Mouse (Mus musculus): ENCODE data around the gene Cntnap1. TPM values are rescaled to one million over a fixed set of nuclear protein-coding genes. Genes with fewer than 3 reads are reported as not detected.

Gene Cntnap1
- polyA plus RNA-seq, 1 experiment: 0.44 TPM

DNA sequence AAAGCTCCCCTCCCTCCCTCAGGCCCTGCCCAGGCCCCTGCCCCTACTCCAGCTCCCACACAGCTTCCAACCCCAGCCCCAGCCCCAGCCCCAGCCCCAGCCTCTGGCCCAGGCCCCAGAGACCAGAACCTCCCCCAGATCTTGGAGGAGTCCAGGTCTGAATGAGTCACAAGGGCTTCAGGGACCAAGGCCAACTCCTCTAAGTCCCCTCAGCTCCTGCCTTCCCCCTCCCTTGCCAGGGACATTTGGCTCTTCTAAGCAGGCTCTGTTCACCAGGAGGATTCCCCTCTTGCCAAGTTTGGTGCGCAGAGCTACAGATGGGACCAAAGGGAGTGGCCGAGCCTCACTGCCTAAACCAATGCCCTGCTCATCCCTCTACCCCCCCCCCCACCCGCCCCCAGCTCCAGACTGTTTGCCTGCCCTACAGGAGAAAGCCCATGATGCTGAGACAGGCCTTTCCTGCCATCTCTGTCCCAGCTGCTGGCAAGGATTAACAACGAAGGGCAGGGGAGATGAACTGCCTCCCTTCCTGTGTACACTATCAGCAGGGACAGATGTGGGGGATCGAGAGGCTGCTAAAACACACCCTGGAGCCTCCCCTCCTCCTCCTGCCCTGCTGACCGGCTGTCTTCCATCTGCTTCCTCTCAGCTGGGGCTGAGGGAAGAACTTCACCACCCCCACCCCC is 19.3 kb downstream of the Cntnap1 start:
- Histone ChIP-seq H3K4me3 (ENCODE audit: control insufficient read depth, low read depth, low read length) (no peak overlapping the region), H3K36me3 (ENCODE audit: control insufficient read depth, insufficient read depth, low read length) (no peaks in the 10 kb centered on the region), H3K4me1 (ENCODE audit: control insufficient read depth, insufficient read depth, low read length) (no peaks in the 10 kb centered on the region), H3K27me3 (ENCODE audit: control insufficient read depth, insufficient read depth, low read length) (no peaks in the 10 kb centered on the region), H3K27ac (ENCODE audit: control insufficient read depth, insufficient read depth, low read depth, low read length) (peak overlapping the region; percentile 52; the same call in 1 of the 2 replicates)
- no peak for TF ChIP-seq POLR2A (IDR thresholded peaks at IDR 0.05; ENCODE audit: control insufficient read depth, low read depth, low read length)
- TF ChIP-seq CTCF (IDR thresholded peaks at IDR 0.05; ENCODE audit: control insufficient read depth, insufficient read depth, insufficient replicate concordance, low read depth, low read length): no peak

GRCm38 (mm10) chr11:101190181-101190912 is 20.0 kb downstream of the Cntnap1 start:
- H3K27me3 ChIP-seq (ENCODE audit: control insufficient read depth, insufficient read depth, low read length): no peaks in the 10 kb centered on the region
- TF ChIP-seq CTCF (IDR thresholded peaks at IDR 0.05; ENCODE audit: control insufficient read depth, insufficient read depth, insufficient replicate concordance, low read depth, low read length) (no peak), POLR2A (IDR thresholded peaks at IDR 0.05; ENCODE audit: control insufficient read depth, low read depth, low read length) (no peak)
- no peaks in the 10 kb centered on the region for H3K4me1 ChIP-seq (ENCODE audit: control insufficient read depth, insufficient read depth, low read length)
- peak overlapping the region; percentile 66 for H3K27ac ChIP-seq (ENCODE audit: control insufficient read depth, insufficient read depth, low read depth, low read length)
- no peaks in the 10 kb centered on the region for H3K36me3 ChIP-seq (ENCODE audit: control insufficient read depth, insufficient read depth, low read length)
- H3K4me3 ChIP-seq (ENCODE audit: control insufficient read depth, low read depth, low read length): no peak overlapping the region

- Histone ChIP-seq H3K27me3 (ENCODE audit: control insufficient read depth, insufficient read depth, low read length) (no peaks in the 10 kb centered on the region), H3K27ac (ENCODE audit: control insufficient read depth, insufficient read depth, low read depth, low read length) (peak overlapping the region; percentile 23; the same call in 1 of the 2 replicates), H3K36me3 (ENCODE audit: control insufficient read depth, insufficient read depth, low read length) (no peaks in the 10 kb centered on the region), H3K4me1 (ENCODE audit: control insufficient read depth, insufficient read depth, low read length) (no peaks in the 10 kb centered on the region), H3K4me3 (ENCODE audit: control insufficient read depth, low read depth, low read length) (no peak overlapping the region)
- no peak for TF ChIP-seq POLR2A (IDR thresholded peaks at IDR 0.05; ENCODE audit: control insufficient read depth, low read depth, low read length)
- no peak for TF ChIP-seq CTCF (IDR thresholded peaks at IDR 0.05; ENCODE audit: control insufficient read depth, insufficient read depth, insufficient replicate concordance, low read depth, low read length)
These were observed 20.9 kb downstream of the Cntnap1 start for GRCm38 (mm10) chr11:101190913-101191907.

DNA sequence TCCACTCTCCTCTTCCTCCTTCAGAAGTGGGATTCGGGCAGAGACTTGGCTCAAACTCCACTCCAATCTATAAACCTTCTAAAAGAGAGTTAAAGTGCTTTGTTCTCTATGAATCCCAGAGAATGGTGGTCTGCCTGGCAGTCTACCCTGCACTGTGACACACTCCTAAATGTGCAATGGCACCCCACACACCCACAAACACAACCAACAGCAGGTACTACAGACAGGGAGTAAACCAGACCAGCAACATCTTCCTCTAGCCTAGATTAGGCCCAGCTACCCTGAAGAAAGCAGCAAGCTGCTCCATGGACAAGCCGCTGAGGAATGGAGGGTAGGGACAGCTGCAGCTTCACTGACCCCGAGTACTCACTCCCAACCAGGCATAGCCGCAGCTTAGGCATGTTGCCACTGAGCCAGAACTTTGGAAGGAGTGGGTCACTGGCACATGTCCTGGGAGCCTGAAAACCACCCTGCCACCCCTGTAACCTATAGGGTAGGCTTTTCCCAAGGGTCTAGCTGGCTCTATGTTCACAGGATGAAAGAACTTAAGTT is 21.7 kb downstream of the Cntnap1 start:
- H3K27ac ChIP-seq (ENCODE audit: control insufficient read depth, insufficient read depth, low read depth, low read length): no peak overlapping the region
- TF ChIP-seq POLR2A (IDR thresholded peaks at IDR 0.05; ENCODE audit: control insufficient read depth, low read depth, low read length) (no peak), CTCF (IDR thresholded peaks at IDR 0.05; ENCODE audit: control insufficient read depth, insufficient read depth, insufficient replicate concordance, low read depth, low read length) (no peak)
- H3K4me1 ChIP-seq (ENCODE audit: control insufficient read depth, insufficient read depth, low read length): no peaks in the 10 kb centered on the region
- no peaks in the 10 kb centered on the region for H3K36me3 ChIP-seq (ENCODE audit: control insufficient read depth, insufficient read depth, low read length)
- H3K4me3 ChIP-seq (ENCODE audit: control insufficient read depth, low read depth, low read length): no peak overlapping the region
- no peaks in the 10 kb centered on the region for H3K27me3 ChIP-seq (ENCODE audit: control insufficient read depth, insufficient read depth, low read length)

- H3K27ac ChIP-seq (ENCODE audit: control insufficient read depth, insufficient read depth, low read depth, low read length): no peak overlapping the region
- H3K4me3 ChIP-seq (ENCODE audit: control insufficient read depth, low read depth, low read length): no peak overlapping the region
- no peaks in the 10 kb centered on the region for H3K4me1 ChIP-seq (ENCODE audit: control insufficient read depth, insufficient read depth, low read length)
- TF ChIP-seq CTCF (IDR thresholded peaks at IDR 0.05; ENCODE audit: control insufficient read depth, insufficient read depth, insufficient replicate concordance, low read depth, low read length) (no peak), POLR2A (IDR thresholded peaks at IDR 0.05; ENCODE audit: control insufficient read depth, low read depth, low read length) (no peak)
- no peaks in the 10 kb centered on the region for H3K36me3 ChIP-seq (ENCODE audit: control insufficient read depth, insufficient read depth, low read length)
- no peaks in the 10 kb centered on the region for H3K27me3 ChIP-seq (ENCODE audit: control insufficient read depth, insufficient read depth, low read length)
These were observed 22.3 kb downstream of the Cntnap1 start for GRCm38 (mm10) chr11:101192646-101193045.

DNA sequence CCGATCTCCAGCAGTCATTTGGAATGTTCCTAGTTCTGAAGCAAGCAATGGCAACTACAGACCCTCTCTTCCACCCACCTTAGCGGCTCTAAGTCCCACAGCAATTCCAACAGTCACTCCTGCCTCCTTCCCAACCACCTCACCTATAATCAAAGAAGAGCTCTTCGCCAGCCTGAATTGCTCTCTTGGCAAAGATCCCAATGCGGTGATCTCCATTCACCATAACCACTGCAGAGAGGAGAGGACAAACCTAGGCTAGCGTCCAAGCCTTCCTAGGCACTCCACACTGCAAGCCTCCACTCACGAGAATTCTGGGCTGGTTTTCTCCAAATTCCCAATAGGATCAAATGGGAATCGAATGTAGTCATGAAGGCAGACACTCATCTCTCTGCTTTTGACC is 22.8 kb downstream of the Cntnap1 start:
- no peak for TF ChIP-seq POLR2A (IDR thresholded peaks at IDR 0.05; ENCODE audit: control insufficient read depth, low read depth, low read length)
- no peak for TF ChIP-seq CTCF (IDR thresholded peaks at IDR 0.05; ENCODE audit: control insufficient read depth, insufficient read depth, insufficient replicate concordance, low read depth, low read length)
- Histone ChIP-seq H3K27ac (ENCODE audit: control insufficient read depth, insufficient read depth, low read depth, low read length) (no peak overlapping the region), H3K36me3 (ENCODE audit: control insufficient read depth, insufficient read depth, low read length) (no peaks in the 10 kb centered on the region), H3K4me1 (ENCODE audit: control insufficient read depth, insufficient read depth, low read length) (no peaks in the 10 kb centered on the region), H3K27me3 (ENCODE audit: control insufficient read depth, insufficient read depth, low read length) (no peaks in the 10 kb centered on the region), H3K4me3 (ENCODE audit: control insufficient read depth, low read depth, low read length) (no peak overlapping the region)
